Mouse (Mus musculus): Measurements from ENCODE around the gene Mt2. TPM values are rescaled to one million over a fixed set of nuclear protein-coding genes. Genes with fewer than 3 reads are reported as not detected.
A peak's percentile ranks its signal among the peaks of the same experiment; 100 is the strongest.

The Mt2 gene
- total RNA-seq, 2 experiments from 2014 or later = 103 to 148 TPM

- Histone ChIP-seq H3K4me3 (peak within 1 kb of the TSS; percentile 80), H3K27ac (peak within 1 kb of the TSS; percentile 92)
- intact Hi-C loops (cut with DNase I) = no loop called here
- DNase-seq = peak; percentile 99
- TF ChIP-seq CTCF (IDR thresholded peaks at IDR 0.05) = peak; percentile 8; the same call in 1 of the 2 replicates
These were observed 42.0 kb downstream of the Mt2 start, which contains the start of gene Nup93 for GRCm38 (mm10) chr8:94214252-94215173. Gene Nup93 (plus strand): TSS chr8:94214564.

Other genes with a start within 250 kb of the Mt2 start
- gene Amfr, start 159.8 kb upstream of the Mt2 start, total RNA-seq (2021) = 100 to 1,000 TPM in 1 of 2 experiments, 10 to 100 TPM in 1; 97.5 to 101 TPM
- gene Nudt21, start 135.6 kb upstream of the Mt2 start, total RNA-seq (2021) = 10 to 100 TPM in 1 of 2 experiments, 1 to 10 TPM in 1; 8.0 to 15.0 TPM
- gene Ogfod1, start 135.5 kb upstream of the Mt2 start, total RNA-seq (2021) = 10 to 100 TPM; 23.0 to 27.4 TPM
- gene Bbs2, start 73.7 kb upstream of the Mt2 start, total RNA-seq (2021) = 1 to 10 TPM; 2.5 to 4.6 TPM
- not detected for gene Mt4, start 35.5 kb upstream of the Mt2 start, total RNA-seq (2021)
- gene Mt3, start 20.1 kb upstream of the Mt2 start, total RNA-seq (2021) = 1 to 10 TPM; 1.6 to 2.7 TPM
- 100 to 1,000 TPM; 120 to 127 TPM for gene Mt1, start 6.4 kb downstream of the Mt2 start, total RNA-seq (2021)
- 10 to 100 TPM in 1 of 2 experiments, 1 to 10 TPM in 1; 8.6 to 12.4 TPM for gene Nup93, start 41.9 kb downstream of the Mt2 start, total RNA-seq (2021)
- gene Slc12a3, start 156.5 kb downstream of the Mt2 start, total RNA-seq (2021) = not detected
- gene Herpud1, start 213.8 kb downstream of the Mt2 start, total RNA-seq (2021) = 100 to 1,000 TPM; 111 to 117 TPM

All from gastrocnemius, adult 2 months (tissue).